Mouse (Mus musculus): Measurements from ENCODE around the gene Dcdc2c.

DNA sequence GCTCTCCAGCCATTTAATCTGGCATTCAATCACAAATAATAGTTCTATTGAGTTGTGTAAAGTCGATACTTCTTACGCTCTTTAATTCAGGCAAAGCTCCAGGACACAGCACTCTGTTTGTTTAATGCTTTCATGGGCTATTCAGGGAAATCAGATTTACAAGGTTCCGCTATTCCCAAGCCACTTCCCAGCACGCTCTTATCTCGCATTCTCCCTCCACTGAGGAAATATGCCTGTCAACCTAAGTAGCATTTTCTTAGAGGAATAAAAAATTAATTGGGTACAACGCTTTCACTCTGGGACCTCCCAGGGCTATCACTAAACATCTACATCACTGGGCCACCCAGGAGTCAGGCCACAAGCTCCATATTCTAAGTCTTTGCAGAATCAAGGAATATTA lies 160.1 kb downstream of the Dcdc2c start:
- TF ChIP-seq POLR2A (IDR thresholded peaks at IDR 0.05; ENCODE audit: low read depth, low read length): no peak
- TF ChIP-seq USF1 (IDR thresholded peaks at IDR 0.05; ENCODE audit: low read depth, low read length): no peak
- TF ChIP-seq CTCF (conservative IDR thresholded peaks at IDR 0.05 in 1 of 2, IDR thresholded peaks at IDR 0.05 in 1 of 2; ENCODE audit: low read depth in 2 of 2, low read length in 2 of 2): no peak
- TF ChIP-seq EP300 (IDR thresholded peaks at IDR 0.05; ENCODE audit: low read length): no peak
- no peak for TF ChIP-seq CHD1 (IDR thresholded peaks at IDR 0.05; ENCODE audit: low read depth, low read length)
- TF ChIP-seq HCFC1 (IDR thresholded peaks at IDR 0.05; ENCODE audit: low read depth, low read length): no peak
- TF ChIP-seq MAX (IDR thresholded peaks at IDR 0.05; ENCODE audit: low read length): no peak
- TF ChIP-seq ZMIZ1 (IDR thresholded peaks at IDR 0.05; ENCODE audit: low read depth, low read length): no peak
- no peak for TF ChIP-seq TBP (conservative IDR thresholded peaks at IDR 0.05; ENCODE audit: low read depth, low read length)
- TF ChIP-seq MXI1 (IDR thresholded peaks at IDR 0.05; ENCODE audit: low read depth, low read length): no peak
- no peak for TF ChIP-seq CHD2 (IDR thresholded peaks at IDR 0.05; ENCODE audit: low read length)
